Mouse (Mus musculus): ENCODE measurements around the gene Ptx4.
"Not testable (repeated sequence)": the region's sequence is repeated elsewhere in the genome, so short reads cannot be mapped to it uniquely, and the experiment has no call there.

The Ptx4 gene

GRCm38 (mm10) chr17:25115664-25116432 lies 4.7 kb upstream of the Ptx4 start, which contains the start of gene Telo2:
Telo2 (minus strand) TSS chr17:25115967.
- DNase-seq: peak; percentile 90 to 91

DNA sequence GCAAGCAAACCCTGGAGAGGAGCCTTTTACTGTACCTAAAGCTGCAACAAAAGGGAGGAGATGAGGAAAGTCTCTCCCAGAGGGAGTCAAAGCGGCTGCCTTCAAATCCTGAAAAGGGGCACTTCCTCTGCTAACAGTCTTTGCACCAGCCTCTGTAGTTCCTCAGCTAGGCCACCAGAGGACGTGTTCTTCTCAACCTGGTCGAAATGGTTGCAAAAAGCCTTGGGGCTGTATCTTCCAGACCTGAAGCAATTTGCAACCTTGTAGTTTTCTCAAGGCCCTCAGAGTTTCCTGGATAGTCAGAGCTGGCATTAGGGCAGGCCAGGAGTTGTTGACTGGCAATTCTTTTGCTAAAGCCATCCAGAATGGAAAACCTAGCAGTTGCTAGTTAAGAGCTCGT lies 3.3 kb upstream of the Ptx4 start:
- peak in 1 of 2 experiments; percentile 10 for DNase-seq

GRCm38 (mm10) chr17:25123979-25124378 lies 3.4 kb downstream of the Ptx4 start:
- peak; percentile 36 to 48 for DNase-seq

DNA sequence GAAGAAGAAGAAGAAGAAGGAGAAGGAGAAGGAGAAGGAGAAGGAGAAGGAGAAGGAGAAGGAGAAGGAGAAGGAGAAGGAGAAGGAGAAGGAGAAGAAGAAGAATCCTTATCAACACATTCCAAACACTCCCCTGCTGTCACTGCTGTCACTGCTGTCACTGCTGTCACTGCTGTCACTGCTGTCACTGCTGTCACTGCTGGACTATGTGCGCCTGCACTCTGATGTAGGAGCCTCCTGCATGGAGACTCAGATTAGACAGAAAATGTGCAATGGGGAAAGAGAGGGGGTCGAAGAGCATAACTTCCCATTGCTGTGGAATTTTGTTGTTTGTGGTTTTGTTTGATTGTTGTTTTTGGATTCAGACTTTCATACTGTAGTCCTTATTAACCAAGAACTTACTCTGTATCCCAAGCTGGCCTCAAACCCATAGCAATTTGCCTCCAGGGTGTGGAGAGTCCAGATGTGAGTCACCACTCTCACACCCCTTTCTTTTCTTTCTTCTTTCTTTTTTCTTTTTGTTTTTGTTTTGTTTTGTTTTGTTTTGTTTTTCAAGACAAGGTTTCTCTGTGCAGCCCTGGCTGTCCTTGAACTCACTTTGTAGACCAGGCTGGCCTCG lies 5.0 kb downstream of the Ptx4 start:
- DNase-seq: not testable (repeated sequence)

- DNase-seq: no peak
Observed at GRCm38 (mm10) chr17:25127079-25127478, 6.5 kb downstream of the Ptx4 start.

- DNase-seq: no peak
Observed at GRCm38 (mm10) chr17:25127681-25128080, 7.1 kb downstream of the Ptx4 start.

DNA sequence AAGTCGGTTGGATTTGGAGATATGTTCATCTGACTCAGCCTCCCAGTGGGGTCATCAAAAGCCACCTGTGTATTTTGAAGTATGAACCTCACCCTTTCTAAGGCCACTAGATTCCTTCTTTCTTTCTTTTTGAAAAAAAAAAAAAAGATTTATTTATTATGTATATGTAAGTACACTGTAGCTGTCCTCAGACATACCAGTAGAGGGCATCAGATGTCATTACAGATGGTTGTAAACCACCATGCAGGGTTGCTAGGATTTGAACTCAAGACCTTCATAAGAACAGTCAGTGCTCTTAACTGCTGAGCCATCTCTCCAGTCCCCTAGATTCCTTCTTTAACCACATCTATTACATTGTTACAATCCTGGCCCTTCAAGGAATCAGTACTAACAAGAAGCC lies 9.5 kb downstream of the Ptx4 start:
- DNase-seq: no peak

GRCm38 (mm10) chr17:25133275-25133698 lies 12.7 kb downstream of the Ptx4 start, which contains the start of gene Clcn7:
Clcn7 (plus strand) TSS chr17:25133391.
- peak; percentile 84 to 86 for DNase-seq

DNA sequence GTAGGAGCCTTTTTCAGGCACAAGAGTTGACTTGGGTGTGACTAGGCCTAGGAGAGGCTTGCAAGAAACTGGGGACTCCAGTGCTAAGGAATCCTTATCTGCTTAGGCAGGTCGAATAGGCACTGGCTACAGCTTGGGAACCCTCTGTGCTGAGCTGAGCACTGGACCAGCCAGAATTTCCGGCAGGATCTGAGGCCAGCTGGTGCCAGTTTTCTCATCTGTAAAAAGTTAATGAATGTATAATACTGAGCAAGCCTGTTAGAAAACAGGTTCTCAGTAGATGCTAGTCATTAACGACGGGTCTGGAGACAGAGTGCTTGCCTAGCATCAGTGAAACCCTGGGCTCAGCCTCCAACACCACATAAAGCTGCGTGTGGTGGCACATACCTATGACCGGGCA lies 15.1 kb downstream of the Ptx4 start:
- DNase-seq: no peak

DNA sequence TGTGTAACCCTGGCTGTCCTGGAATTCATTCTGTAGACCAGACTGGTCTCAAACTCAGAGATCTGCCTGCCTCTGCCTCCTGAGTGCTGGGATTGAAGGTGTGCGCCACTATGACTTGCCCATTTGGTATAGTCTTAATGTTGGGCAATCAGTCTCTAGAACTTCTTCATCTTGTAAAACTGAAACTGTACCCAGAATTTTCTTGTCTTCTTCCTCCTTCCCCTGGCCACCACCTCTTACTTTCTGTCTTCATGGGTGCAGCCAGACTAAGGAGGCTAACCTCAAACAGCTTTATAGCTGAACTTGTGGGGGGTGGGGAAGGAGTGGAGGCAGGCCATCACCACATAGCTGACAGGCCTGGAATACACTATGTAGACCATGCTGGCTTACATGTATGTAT lies 18.2 kb downstream of the Ptx4 start:
- no peak for DNase-seq

DNA sequence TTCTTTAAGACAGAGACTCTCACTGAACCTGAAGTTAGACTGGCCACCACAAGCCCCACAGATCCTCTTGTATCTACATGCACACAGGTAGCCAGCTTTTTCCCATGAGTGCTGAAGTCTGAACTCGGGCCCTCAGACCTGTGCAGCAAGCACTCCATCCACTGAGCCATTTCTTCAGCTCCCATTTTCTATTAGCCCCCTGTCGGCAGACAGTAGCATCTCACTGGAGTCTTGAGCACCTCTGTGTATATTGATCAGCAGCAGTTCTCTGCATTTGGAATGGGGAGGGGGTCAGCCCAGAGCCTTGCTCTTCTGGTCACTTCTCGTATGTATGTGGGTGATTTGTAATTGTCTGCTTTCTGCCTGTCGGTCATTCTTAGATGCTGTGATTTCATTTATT lies 19.4 kb downstream of the Ptx4 start:
- DNase-seq: no peak

DNA sequence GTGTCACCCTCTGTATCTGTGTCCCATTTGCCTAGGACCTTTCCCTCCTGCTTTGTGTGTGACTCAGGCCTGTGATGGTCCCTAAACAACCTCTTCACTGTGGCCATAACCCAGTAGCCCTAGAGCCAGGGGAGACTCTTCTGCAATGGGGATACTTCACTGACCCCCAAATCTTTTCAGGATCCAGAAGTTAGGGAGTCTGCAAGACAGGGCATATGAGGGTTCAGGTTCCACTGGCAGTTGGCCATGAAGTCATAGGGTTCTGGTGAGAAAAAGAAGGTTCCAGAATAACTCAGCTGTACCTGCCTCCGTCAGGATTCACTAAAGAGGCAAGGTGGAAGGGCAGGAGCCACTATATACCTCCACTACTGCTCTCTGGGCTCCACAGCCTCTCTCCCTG lies 41.6 kb downstream of the Ptx4 start, which contains the start of gene Ccdc154:
Gene Ccdc154 (plus strand): TSS at position 301 of the 400 bp plus-strand sequence.
- DNase-seq: no peak

GRCm38 (mm10) chr17:25163387-25163786 lies 42.8 kb downstream of the Ptx4 start:
- no peak for DNase-seq

- DNase-seq: no peak
Observed at GRCm38 (mm10) chr17:25164770-25165169, 44.2 kb downstream of the Ptx4 start.

GRCm38 (mm10) chr17:25165970-25166671 lies 45.6 kb downstream of the Ptx4 start:
- no peak for DNase-seq

DNA sequence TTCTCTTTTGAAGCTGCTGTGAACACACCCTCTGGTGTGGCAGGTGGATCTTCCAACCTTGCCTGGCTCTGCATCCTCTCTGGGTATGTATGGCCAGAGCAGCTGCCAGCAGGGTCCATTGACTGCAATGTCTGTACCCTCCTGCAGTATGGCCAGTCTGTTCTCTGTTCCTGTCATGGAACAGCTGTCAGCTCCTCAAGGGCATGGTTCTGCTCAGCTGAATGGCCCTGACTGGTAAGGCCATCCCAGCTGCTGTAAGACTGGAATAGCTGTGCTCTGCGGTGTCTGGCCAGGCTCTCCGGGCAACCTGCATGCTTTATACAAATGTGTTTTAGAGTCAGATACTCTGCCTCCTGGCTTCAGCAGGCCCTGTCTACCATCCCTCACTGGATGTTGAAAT lies 49.1 kb downstream of the Ptx4 start:
- DNase-seq: no peak

DNA sequence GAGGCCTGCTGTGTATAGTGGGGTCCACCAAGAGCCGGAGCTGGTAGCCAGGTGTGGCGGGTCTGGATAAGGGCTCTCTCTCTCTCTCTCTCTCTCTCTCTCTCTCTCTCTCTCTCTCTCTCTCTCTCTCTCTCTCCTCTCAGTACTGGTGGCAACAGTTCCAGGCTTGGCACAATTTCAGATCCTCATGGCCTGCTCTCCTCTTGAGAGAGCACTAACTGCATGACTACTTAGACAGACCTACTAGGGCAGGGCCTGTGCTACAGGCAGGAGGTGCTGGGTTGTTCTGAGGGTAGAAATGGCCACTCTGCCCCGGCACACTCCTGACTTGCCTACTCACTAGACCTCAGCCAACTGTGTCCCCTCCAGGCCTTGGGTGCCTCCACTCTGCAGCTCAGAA lies 52.0 kb downstream of the Ptx4 start:
- no peak for DNase-seq
